Mouse (Mus musculus) cerebellum, adult 2 months (tissue): ENCODE data around the gene Tnrc6a.

Experiments
- CTCF ChIP-seq: fragments of 200-500 bp; IDR thresholded peaks from 2 replicates; pipeline ENCODE4 v1.5.1; 2011; ENCODE audit warnings: low read depth, mild to moderate bottlenecking, control low read depth, low read length, moderate library complexity, borderline replicate concordance; ENCODE audit not compliant: insufficient read depth
- POLR2A ChIP-seq: fragments of 200-500 bp; IDR thresholded peaks from 2 replicates; pipeline ENCODE4 v1.6.1; 2011; ENCODE audit warnings: low read length, control low read depth, borderline replicate concordance; ENCODE audit not compliant: insufficient read depth

DNA sequence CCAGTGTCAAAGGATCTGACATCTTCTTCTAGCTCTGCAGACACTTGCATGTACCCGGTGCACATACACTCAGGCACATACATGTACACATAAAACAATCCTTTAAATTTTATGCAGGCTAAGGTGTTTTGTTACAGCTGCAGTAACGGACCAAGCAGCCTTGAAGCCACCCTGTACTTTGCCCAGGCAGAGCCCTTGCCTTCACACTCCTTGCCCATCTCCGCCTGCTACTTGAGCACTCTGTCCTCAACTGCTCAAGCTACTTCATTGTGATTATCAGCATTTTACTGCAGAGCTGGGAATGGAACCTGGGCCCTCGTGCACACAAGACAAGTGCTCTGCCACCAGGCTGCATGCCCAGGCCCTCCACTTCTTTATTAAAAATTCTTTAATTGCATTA lies 101.5 kb downstream of the Tnrc6a start:
- TF ChIP-seq POLR2A: no peak
- TF ChIP-seq CTCF: no peak
